Mouse (Mus musculus): ENCODE data around the gene Gtf3c1.

Gtf3c1 gene

DNA sequence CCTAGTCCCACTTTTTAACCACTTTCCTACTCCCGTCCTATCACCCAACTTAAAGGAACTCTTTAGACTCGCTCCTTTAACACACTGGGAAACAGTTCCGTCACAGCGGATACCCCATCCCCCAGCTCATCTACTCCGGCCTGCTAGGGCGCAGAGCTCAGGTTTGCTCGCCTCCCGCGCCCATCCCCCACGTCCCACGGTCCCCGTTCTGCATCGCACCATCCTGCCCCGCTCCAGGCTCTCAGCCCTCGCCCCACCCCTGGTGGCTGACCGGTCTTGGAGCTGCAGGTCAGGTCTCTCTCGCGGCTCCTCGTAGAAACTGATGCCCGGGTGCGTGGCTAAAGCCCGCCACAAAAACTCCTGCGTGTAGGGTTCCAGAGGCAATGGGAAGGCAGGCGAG, 394 bp downstream of the Gtf3c1 start:
- peak; percentile 61 for DNase-seq (ENCODE audit: low read depth, low spot score)

DNA sequence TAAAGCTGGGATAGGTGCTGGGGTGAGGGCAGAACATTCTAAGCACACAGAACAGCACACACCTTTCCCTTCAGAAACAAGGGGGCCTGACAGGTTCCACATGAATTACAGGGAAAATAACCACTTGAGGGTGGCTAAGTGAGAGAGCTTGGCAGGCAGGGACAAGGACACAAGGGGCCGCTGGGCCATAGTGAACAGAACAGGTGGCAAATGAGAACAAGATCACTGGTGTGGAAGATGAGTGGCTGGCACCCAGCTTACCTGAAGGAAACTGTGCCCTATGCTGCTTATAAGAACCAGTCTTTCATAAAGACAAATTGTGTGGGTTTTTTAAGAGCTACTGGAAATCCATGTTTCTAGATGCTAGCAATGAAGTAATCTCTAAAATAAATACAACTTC, 4.8 kb downstream of the Gtf3c1 start:
- DNase-seq (ENCODE audit: low read depth, low spot score): no peak

DNA sequence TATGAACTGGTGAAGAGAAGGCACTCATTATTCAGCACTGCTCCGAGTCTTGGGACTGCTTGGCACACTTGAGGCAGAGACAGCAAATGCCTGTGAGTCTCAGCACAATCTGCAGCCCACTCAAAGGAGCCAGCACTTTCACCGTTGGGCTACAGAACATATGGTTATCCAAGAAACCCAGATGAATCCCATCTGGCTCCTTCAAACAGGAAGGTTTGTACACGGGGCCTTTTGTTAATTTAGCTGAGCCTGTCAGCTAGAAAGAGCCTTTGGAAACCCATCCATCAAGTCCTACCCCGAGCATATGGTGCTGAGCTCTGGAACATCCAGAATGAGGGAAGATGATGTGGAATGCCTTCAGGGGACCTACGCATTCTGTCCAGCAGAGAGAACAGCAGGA, 13.5 kb downstream of the Gtf3c1 start:
- DNase-seq (ENCODE audit: low read depth, low spot score): no peak

DNA sequence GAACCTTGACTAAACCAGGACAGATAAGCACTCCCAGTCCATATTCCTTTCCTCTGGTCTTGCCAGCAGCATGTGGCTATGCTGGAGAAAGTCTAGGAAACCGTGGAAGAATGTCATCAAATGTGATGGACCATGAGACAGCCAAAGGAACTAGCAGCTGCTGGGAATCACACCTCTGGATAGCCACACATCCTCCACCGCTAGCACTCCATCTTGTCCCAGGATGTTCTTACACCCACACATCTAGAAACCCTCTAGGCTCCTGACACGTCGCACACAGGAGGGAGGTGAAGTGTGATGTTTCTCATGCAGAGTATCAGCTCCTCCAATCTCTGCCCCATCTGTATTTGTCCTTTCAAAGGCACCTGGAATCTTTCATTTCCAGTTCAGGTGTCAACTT, 17.1 kb downstream of the Gtf3c1 start:
- DNase-seq (ENCODE audit: low read depth, low spot score): no peak

DNA sequence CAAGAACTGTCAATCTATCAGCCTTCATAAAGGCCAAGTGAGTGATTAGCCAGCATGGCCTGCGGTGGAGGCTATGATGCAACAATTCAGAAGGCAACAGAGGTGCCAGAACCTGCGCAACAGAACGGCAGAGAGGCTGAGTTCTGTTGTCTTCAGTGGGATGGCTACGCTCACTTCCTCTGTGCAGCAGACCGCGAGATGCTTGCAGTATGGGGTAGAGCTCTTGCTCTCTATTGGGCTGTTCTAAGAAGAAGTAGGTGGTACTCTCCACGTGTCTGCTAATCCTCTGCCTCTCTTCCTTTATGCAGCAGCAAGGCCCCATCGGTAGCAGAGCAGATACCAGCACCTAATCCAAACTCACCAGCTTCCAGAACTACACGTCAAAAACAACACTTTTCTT, 27.6 kb downstream of the Gtf3c1 start:
- no peak for DNase-seq (ENCODE audit: low read depth, low spot score)

DNA sequence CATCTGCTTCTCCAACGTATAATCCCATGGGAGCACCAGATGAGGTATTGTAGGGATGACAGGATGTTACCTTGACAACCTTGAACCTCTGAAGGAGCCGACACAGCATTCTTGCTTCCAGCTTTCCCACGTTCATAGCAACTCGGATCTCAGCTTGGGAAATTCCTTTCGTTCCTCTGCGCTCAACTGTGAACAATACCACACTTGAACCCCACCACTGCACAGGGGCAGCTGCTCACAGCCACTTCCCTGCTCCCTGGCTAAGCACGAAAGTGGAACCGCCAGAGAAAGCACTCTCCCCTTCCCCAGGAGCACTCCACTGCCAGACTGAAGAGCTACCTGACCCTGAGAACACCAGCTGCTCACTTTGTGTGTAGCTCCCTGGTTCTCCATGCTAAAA, 28.8 kb downstream of the Gtf3c1 start:
- DNase-seq (ENCODE audit: low read depth, low spot score): no peak

DNA sequence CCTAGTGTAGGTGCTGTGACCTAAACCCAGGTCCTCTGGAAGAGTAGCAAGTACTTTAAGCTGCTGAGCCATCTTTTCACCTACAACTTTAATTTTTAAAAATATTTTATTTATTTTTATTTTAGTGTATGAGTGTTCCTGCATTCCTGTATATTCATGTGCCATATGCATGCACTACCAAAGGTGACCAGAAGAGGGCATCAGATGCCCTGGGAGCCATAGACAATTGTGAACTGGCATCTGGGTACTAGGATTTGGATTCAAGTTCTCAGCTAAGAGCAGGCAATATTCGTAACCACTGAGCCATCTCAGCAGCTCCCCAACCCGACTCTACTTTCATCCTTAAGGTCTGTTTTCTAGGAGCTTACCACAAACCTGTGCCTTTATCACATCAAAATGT, 32.7 kb downstream of the Gtf3c1 start:
- peak; percentile 63 for DNase-seq (ENCODE audit: low read depth, low spot score)

DNA sequence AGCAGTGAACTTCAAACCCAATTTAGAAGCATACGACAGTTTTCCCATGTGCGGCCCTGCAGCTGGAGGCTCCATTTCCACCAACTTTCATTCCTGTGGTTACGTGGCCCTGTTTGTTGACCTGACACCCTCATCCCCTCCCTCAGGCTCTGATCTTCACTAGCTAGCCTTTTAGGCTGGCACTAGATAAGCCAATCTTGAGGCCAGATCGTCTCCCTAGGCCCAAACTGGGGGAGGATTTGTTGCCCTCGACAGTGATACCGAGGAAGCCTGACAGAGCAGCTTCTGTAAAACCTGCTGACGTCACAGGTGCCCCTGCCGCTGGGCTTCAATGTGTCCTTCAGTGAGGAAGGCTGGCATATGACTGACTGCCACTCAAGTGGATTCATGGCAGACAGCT, 36.2 kb downstream of the Gtf3c1 start:
- DNase-seq (ENCODE audit: low read depth, low spot score): no peak

DNA sequence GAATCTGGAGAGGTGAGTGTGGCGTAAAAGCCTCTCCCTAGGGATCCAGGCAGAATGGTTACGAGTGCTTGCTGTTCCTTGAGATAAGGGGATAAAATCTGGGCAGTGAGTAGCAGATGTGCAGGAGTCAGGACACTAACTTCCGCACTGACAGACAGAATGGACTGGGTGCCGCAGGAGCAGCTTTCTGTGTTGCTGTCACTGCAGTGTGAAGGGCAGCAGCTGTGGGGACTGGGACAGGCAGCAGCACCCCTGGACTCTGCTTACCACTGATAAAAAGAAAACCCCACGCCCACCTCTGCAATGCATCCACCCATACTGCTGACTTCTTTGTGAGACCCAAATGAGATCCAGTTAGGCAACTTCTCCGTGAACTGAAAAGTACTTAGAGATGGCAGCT, 36.7 kb downstream of the Gtf3c1 start:
- DNase-seq (ENCODE audit: low read depth, low spot score): no peak

DNA sequence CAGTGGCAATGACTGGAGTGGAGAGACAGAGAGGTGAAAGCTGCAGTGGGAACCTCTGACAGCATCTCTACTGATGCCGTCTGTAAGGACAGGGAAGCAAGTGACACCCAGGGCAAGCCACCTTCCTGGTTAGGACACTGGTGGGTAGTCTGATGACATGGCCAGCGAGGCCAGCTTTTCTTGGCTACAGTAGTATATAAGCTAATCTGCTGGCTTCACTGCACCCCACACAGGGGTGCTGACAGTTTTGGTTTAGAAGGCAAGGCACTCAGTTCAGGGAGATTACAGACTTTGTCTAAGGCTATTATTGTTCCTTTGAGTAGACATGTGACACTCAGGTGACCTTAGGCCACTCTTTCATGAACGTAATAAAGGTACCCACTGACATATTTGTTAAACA, 43.9 kb downstream of the Gtf3c1 start:
- no peak for DNase-seq (ENCODE audit: low read depth, low spot score)

DNA sequence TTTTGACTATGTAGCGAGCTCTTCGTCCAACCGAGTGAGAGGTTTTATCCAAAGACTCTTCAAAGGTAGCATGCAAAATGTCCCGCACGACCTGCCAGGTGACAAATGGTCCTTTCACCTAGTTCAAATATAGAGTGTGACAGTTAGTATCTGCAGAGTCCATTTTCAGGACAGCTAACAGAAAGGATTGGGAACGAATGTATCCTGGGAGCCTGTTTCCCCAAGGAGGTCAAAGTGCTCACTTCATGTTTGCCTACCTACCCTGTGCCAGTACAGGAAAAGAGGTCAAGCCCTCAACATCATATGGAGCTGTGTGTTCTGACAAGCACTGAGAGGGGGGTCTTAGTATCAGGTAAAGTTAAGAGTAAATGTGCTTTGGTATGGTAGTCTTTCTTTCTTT, 50.1 kb downstream of the Gtf3c1 start:
- no peak for DNase-seq (ENCODE audit: low read depth, low spot score)

DNA sequence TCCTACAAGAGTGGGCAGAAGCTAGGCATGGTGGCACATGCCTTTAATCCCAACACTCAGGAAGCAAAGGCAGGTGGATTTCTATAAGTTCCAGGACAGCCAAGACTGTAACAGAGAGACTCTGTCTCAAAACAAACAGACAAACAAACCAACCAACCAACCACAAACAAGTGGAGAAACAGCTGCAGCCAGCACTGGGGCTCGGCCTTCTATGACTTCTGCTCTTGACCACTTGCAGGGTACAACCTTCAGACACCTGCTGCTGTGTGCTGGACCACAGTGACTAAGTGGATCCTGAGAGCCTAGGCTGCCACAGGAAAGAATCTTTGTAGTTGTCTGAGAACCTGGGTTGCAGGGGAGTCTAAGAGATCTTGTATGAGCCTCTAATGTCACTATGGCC, 58.6 kb downstream of the Gtf3c1 start:
- no peak for DNase-seq (ENCODE audit: low read depth, low spot score)

DNA sequence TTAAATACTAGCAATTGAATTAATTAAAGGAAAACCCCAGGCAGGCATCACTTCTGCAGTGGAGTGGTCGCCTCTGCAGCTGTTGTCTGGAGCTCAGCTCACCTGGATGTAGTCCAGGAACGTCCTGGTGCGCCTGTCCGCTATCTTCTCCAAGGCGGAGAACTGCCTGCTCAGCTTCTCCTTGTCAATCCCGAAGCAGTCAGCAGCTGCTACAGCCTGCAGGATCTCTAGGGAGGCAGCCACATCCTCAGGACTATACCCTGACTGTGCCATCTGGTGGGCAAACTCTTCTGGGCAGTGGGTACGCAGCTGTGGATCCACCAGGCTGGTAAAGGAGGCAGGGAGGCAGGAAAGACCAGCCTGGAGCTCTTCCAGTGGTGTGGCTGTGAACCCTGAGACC, 62.2 kb downstream of the Gtf3c1 start:
- no peak for DNase-seq (ENCODE audit: low read depth, low spot score)

DNA sequence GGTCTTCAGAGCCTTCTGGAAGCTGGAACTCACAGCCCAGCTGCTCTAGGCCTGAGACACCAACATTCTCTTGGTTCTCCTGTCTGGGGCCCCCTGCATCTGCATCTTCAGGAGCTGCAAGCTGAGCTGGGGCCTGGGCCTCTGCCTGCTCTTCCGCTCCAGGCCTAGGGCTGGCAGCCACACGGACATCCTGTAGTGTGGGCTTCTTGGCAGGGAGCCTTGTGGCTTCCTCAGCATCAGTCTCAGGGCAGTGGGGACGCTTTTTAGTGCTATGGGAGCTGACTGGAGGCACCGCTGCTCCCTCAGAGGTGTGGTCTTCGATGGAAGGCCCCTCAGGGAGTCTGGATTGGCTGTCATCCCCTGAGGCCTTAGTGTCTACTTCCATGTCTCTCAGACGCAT, 63.7 kb downstream of the Gtf3c1 start:
- no peak for DNase-seq (ENCODE audit: low read depth, low spot score)

DNA sequence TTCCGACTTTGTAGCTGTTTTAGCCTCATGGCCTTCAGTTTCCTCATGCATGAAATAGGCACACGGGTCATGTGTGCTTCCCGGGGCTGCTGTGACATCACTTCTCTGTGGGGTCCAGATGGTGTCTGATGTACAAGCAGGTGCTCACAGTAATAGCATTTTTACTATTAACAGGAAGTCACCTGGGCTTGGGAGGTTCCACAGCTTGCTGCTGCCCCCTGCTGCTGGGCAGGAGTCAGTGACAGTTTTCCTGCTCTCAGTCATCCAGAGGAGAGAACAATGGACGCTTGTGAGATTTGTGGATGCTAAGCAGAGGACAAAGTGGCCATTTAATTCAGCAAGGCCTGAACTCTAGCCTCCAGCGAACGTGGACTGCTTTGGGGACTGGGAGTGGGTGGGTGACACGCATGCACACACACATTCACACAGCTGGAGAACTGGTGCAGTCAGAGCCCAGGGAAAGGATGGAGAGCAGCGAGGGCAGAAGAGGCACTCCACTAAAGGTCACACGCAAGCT, 68.7 kb downstream of the Gtf3c1 start:
- peak; percentile 71 for DNase-seq (ENCODE audit: low read depth, low spot score)

DNA sequence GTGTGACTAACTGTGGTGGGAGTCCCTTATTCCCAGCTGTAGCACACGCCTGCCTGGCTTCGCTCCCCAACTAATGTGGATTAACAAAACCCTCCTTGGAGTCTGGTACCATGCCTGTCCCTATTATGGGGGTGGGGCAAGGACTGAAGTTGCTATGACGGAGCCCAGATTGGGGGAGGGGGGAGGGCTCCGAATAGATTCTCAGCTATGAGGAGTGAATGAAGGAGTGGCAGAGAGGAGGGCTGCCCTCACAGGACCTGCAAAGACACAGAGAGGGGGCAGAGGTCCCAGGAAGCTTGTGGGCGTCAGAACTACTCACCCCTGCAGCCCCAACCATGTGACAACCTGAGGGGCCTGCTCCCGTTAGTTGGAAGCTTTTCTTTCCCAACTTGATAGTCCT, 69.2 kb downstream of the Gtf3c1 start:
- DNase-seq (ENCODE audit: low read depth, low spot score): no peak

DNA sequence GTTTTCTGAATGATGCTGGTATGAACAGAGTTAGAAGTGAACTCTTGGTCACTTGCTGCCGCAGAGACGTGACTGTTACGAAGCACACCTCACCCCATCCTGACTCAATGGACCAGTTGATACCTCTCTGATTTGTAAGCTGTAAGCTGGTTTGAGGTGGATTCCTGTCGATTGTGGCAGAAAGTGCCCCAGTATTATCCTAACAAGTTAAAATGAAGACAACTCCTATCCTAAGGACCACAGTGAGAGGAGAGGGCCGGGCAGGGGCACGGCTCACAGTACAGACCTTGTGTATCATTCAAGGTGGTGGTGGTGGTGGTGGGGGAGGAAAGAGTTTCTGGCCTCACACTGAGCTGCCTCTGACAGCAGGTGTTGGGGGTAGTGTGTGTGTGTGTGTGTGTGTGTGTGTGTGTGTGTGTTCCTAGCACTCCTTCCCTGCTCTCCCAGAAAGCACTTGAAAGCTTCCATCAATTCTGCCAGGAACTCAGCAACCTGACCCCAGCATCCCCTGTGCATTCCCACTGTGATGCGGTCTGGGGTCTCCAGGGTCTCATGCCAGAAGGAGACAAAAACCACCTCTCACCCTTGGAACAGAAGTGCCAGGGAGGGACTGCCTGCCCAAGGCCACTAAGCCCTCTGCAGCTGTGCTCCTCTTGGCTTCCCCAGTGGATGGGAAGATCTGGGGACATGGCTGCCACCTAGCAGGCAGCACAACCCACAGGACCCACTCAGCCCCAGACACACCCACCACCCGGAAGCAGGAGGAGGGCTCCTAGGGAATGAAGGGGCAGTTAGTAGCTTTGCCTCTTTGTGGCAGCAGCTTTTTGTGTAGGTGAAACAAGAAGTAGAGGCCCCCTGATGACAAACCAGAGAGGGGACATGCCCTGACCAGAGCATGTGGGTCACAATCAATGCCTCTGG, 70.1 kb downstream of the Gtf3c1 start:
- DNase-seq (ENCODE audit: low read depth, low spot score): no peak

DNA sequence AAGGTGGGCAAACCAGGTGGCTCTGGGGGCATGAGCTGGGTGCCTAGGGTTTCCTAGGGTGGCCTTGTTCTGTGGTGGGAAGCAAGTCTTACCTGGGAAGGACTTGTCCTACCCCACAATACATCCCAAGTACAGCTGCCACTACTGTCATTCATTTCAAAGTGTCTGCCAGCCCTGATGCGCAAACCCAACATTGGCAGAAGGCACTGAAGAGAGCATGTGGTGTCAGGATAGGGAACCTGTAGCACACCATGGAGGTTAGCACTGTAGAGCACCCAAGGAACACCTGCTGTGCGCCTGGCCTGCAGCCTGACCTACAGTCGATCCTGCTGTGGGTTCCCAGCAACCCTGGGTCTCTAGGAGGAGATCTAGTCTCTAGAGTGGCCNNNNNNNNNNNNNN, 76.6 kb downstream of the Gtf3c1 start:
- no peak for DNase-seq (ENCODE audit: low read depth, low spot score)

DNA sequence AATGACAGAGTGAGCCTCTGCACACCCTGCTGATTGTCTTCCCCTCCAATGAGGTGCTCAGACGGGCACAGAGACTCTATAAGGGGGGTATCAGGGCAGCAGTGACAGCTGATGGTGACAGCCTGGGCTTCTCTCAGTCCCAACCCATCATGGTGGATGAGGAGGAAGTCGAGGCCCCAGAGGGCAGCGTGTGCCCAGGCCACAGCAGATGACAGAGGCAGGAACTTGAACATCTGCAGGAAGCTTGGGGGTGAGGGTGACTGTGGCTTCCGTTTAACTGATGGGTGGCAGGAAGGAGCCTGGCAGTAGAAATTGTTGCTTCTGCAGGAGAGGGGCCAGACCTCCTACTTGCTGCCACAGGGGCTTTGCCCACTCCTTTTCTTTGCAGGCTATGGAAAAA, 77.3 kb downstream of the Gtf3c1 start:
- no peak for DNase-seq (ENCODE audit: low read depth, low spot score)

DNA sequence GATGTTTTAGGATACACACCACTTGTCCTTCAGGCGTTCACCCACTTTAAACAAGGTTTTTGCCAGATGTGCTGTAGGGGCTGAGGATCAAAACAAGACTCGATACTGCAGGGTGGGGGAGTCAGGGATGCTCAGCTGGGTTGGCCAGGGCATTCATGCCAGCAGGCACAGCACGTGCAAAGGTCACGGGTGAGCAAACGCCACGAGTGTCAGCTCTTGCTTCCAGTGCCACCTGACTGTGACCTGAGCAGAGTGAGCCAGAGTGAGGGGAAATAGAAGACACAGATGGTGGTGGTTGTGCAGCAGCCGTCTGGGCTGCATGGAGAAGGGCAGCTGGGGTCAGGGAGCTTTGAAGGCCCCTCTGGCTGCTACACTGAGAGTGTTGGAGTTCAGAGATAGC, 81.8 kb downstream of the Gtf3c1 start:
- DNase-seq (ENCODE audit: low read depth, low spot score): no peak

DNA sequence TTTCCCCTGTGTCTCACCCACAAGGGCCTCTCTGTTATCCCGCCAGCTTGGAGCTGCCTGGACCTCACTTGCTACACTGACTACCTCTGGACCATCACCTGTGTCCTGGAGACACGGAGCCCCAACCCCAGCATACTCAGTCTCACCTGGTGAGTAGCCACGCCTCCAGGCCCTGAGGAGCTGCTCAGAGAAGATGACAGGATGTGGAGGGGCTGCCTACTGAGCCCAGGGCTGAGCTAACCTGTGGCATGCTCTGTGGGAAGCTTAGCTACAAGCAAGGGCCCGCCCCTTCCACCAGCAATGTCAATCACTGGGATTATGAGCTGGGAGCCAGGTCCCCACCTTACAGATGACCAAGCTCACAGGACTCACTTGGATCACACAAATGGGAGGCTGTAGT, 82.4 kb downstream of the Gtf3c1 start:
- no peak for DNase-seq (ENCODE audit: low read depth, low spot score)

DNA sequence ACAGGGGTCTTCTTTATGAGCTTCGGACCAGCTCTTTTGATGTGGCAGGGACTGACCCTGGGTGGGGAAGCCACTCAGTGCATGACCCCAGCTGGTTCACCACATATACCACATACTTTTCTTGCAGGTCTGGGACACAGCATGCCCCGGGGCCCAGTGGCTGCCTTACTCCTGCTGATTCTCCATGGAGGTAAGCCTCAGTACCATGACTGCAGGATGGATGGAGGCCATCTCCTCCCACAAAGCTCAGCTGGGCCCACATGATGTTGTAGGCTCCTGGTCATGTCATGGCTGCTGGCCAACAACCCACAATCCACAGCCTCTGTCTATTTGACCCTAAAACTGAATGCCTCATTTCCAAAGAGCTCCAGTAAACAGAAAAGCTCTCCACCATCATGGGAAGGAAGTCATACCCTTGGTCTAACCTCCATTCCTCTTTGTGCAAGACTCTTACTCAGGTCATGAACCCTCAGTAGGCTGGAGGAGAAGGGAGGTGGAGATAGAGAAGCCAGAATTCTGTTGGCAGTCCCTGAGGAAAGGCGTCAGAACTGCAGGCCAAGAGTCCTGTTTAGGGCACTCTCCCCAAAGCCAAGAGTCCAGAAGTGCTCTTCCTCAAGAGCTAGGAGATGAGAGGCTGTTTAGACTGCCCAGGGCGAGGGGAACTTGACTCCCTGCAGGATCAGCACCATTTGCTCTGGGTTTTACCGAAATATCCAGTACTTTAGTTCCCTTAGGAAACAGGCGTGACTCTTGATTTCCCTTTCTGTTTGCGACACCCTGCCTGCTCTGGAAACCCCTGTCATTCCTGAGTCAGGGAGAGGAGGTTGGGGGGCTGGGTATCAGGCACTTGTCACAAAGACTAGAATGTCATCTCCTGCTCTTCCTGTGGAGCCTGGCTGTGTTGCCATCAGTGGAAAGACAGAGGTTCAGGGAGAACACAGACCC, 84.6 kb downstream of the Gtf3c1 start:
- DNase-seq (ENCODE audit: low read depth, low spot score): no peak

DNA sequence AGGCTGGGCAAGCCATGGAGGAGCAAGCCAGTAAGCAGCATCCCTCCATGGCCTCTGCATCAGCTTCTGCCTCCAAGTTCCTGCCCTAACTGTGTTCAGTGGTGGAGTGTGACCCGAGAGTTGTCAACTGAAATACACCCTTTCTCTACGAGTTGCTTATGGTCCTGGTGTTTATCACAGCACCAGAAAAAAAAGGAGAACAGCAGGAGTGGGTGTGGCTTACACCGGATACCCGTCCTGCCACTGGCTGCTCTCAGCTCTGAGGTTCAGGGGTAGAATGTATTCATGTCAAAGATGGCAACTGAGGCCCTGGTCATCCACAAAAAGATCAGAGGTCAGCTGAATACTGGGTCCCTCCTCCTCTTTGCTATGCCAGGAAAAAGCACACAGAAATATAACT, 87.5 kb downstream of the Gtf3c1 start:
- no peak for DNase-seq (ENCODE audit: low read depth, low spot score)

Data from ZHBTc4 (cell line).